Mouse (Mus musculus) B cell, adult 62 days (primary cell): ENCODE measurements around the gene Clec4b1. TPM values are rescaled to one million over a fixed set of nuclear protein-coding genes. Genes with fewer than 3 reads are reported as not detected.

ENCODE experiments used
- total RNA-seq: library from RNA; stranded (reverse); gene quantifications from 4 replicates; pipeline ENCODE4 v1.2.4, GENCODE M21; 2023

Gene Clec4b1
- total RNA-seq, result not detected in 4 replicates

DNA sequence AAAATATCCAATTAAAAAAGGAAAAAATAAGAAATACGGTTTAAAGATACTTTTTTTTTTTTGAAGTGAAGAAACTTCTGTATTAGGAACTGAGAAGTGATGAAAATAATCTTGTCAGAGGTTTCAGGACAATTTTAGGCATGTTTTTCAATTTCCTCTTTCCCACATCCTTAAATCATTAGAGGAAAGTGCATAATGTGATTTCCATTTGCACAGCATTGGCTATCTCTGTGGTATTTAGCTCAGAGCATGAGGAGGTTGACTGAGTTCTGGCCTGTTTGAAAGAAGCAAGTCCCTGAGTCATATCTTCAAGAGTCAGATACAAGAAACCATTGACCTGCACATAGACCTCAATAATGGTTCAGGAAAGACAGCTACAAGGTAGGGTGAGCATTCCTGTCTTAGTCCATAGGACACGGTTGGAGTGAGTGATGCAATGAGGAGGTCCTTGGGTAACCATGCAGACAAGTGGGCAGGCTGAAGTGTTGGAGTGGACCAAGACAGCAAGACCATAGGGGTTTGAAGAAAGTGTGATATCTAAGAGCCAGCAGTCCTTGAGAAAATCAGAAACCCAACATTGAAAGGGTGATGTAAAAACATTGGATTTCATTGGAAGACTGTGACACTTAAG lies at the start of gene Clec4b1:
TSS of gene Clec4b1 (plus strand) at position 221 of the 631 bp plus-strand sequence.

DNA sequence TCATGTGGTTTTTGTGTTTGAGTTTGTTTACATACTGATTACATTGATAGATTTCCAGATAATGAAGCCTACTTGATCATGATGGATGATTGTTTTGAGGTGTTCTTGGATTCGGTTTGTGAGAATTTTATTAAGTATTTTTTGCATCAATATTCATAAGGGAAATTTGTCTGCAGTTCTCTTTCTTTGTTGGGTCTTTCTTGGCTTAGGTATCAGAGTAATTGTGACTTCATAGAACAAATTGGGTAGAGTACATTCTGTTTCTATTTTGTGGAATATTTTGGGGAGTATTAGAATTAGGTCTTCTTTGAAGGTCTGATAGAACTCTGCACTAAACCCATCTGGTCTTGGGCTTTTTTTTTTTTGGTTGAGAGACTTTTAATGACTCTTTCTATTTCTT lies 56.4 kb downstream of the Clec4b1 start, which contains the start of gene Clec4a2:
TSS of gene Clec4a2 (plus strand) at position 301 of the 400 bp plus-strand sequence.

Other genes starting within 250 kb of the Clec4b1 start
- gene Slc2a3, start 248.3 kb upstream of the Clec4b1 start, total RNA-seq, result 45.2 to 48.3 TPM (median 46.5 TPM) in 4 replicates
- gene Foxj2, start 230.0 kb upstream of the Clec4b1 start, total RNA-seq, result 53.6 to 58.7 TPM (median 57.0 TPM) in 4 replicates
- gene C3ar1, start 193.8 kb upstream of the Clec4b1 start, total RNA-seq, result not detected in 4 replicates
- gene Necap1, start 175.5 kb upstream of the Clec4b1 start, total RNA-seq, result 98.1 to 106 TPM (median 104 TPM) in 4 replicates
- 0.47 to 1.5 TPM (median 1.2 TPM) in 4 replicates for gene Clec4a1, start 128.1 kb upstream of the Clec4b1 start, total RNA-seq
- gene Clec4a3, start 97.4 kb upstream of the Clec4b1 start, total RNA-seq, result 2.6 to 6.2 TPM (median 5.0 TPM) in 4 replicates
- not detected in 4 replicates for gene Clec4a4, start 59.6 kb upstream of the Clec4b1 start, total RNA-seq
- gene Clec4a2, start 56.5 kb downstream of the Clec4b1 start, total RNA-seq, result 1.5 to 3.7 TPM (median 1.9 TPM) in 4 replicates
- not detected in 4 replicates for gene Clec4b2, start 122.9 kb downstream of the Clec4b1 start, total RNA-seq
- 0.72 to 1.3 TPM in 2 of 4 replicates, not detected in the others for gene Clec4n, start 179.9 kb downstream of the Clec4b1 start, total RNA-seq
- not detected in 4 replicates for gene Clec4d, start 212.1 kb downstream of the Clec4b1 start, total RNA-seq
- 0.73 TPM in 1 of 4 replicates, not detected in the others for gene Clec4e, start 239.9 kb downstream of the Clec4b1 start, total RNA-seq